Mouse (Mus musculus): ENCODE data around the gene Arhgap29.

GRCm38 (mm10) chr3:122019159-122019558, 66.8 kb downstream of the Arhgap29 start:
- TF ChIP-seq CTCF (IDR thresholded peaks at IDR 0.05; ENCODE audit: low read depth) (no peak), EP300 (IDR thresholded peaks at IDR 0.05; ENCODE audit: low read depth) (no peak)
